Mouse (Mus musculus) CD4-positive helper T cell, adult 2 months (primary cell): ENCODE data around the gene Ube2d1.
A peak's percentile ranks its signal among the peaks of the same experiment; 100 is the strongest.

ENCODE experiments used
- DNase-seq: peaks from one replicate; pipeline ENCODE4 v3.0.0-alpha.2; 2012; ENCODE audit warnings: low read depth, missing footprints, low spot score

The Ube2d1 gene

DNA sequence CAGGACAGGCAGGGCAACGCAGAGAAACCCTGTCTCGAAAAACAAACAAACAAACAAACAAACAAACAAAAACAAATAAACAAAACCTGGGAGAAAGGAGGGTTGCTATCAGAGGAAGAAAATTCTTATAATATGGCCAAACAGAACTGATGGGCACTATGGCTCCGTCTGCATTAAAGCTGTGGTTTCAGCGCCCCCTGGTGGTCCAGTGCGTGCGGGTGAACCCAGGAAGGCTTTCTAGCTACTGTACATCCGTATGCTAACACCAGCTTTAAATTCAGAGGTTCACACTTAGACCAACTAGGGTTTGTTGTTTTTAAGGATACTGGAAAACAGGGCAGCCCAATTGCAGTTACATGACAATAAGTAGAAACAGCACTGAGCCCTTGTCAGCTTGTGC, 59.2 kb downstream of the Ube2d1 start:
- DNase-seq: peak; percentile 56

DNA sequence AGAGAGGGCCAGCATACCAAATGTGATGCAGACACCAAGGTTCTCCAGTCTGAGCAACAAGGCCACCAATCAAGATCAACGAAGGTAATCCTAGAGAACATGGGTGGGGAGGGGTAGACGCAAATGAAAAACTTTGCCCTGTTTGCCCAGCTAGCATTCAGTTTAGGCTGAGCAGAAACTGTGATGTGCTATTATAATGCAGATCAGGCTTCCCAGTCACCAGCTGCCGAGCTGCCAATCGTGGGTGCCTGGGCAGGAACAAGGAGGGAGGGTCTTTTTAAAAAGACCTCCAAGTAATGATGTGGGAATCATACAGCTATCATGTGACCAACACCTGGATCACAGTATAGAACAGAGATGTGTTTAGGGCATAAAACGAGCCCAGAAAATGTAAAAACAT, 62.0 kb downstream of the Ube2d1 start:
- no peak for DNase-seq

DNA sequence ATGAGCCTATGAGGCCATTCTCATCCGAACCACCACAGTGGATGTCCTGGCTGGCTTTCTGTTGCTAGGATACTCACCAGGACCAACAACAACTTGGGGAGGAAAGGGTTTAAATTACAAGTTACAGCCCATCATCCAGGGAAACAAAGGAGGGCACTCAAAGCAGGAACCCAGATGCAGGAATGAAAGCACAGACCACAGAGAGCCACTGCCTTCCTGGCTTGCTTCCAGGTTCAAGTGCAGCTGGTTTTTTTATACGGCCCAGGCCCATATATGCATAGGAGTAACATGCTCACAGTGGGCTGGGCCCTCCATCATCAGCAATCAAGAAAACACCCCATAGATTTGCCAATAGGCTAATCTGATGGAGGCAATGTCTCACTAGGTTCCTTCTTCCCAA, 62.4 kb downstream of the Ube2d1 start:
- no peak for DNase-seq

DNA sequence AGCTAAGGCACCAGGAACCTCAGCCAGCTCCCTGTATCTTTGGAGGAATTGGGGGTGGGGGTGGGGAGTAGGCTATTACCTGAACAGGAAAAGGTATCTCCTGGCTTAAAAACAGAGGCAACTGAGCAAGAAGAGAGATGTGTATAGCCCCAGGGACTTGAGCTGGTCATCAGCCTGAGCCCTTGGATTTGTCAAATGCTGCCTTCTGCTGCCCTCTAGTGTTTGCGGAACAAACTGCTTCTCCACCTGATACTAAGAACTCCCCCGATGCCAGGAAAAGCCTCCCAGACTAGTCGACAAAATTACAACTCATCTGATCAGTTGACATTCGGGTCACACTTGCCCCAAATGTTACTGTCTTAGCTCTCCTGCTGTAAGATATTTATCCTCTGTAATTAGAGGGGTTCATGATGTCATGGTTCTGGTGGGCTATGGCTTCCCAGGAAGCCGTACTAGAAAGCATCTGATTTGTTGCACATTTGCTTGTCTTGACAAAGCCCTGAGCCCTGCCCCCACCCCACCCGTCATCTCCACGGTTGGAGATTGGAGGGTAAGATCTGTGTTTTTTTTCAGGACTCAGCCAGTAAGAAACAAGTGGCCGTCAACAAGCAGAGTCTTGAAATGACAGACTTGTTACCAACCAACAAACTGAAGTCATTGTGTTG, 66.7 kb downstream of the Ube2d1 start:
- peak; percentile 53 for DNase-seq

DNA sequence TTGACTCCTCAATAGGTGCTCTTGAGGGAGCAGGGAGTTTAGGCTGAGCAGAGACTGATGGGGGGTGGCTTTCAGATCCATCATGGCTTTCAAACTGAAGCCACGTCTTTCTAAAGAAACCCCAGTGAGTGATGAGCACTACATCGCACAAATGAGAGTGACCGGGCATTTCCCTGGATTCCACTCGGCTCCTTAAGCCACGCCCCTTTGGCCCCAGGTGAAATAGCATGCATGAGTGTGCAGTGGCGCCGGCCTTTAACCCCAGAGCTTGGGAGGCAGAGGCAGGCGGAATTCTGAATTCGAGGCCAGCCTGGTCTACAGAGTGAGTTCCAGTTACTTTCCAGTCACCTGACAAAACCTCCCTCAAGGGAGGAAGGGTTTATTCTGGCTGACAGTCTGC, 69.1 kb downstream of the Ube2d1 start:
- DNase-seq: no peak
